Mouse (Mus musculus): ENCODE data around the gene Coq10a. TPM values are rescaled to one million over a fixed set of nuclear protein-coding genes. Genes with fewer than 3 reads are reported as not detected.

Gene Coq10a
- polyA plus RNA-seq, 1 experiment: 18.7 TPM

DNA sequence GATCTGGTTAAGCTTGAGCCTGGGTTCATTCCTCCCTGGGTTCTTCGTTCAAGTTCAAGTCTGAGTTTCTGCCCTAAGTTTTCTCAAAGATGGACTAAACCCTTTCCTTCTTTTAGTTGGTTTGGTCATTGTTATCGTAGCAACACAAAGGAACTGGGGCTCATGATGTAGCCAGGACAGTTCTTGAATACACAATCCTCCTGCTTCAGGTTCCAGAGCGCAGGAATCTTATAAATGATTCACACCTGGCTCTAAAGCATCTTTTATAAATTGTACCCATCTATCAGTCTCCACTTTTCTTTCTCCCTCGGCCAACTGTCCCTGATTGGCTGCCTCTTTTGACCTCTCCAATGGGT is 7.3 kb upstream of the Coq10a start:
- Histone ChIP-seq H3K27me3 (ENCODE audit: control insufficient read depth, insufficient read depth, low read length, poor library complexity, severe bottlenecking) (no peaks in the 10 kb centered on the region), H3K9ac (ENCODE audit: low read depth, poor library complexity, severe bottlenecking) (peak overlapping the region; percentile 99; the same call in 1 of the 2 replicates), H3K4me3 (ENCODE audit: low read depth, low read length) (peak overlapping the region; percentile 81), H3K36me3 (ENCODE audit: control insufficient read depth, insufficient read depth, low read length, poor library complexity, severe bottlenecking) (peaks cover 4% of the 10 kb centered on the region; the same call in 1 of the 2 replicates), H3K9me3 (replicated peaks; ENCODE audit: control insufficient read depth, insufficient read depth, low read length, poor library complexity, severe bottlenecking) (no peaks in the 10 kb centered on the region), H3K4me1 (ENCODE audit: control insufficient read depth, insufficient read depth, low read length) (no peaks in the 10 kb centered on the region), H3K27ac (ENCODE audit: insufficient read depth, low read length) (peak overlapping the region; percentile 27)
- no peak for TF ChIP-seq POLR2A (IDR thresholded peaks at IDR 0.05; ENCODE audit: insufficient read depth, low read length)

DNA sequence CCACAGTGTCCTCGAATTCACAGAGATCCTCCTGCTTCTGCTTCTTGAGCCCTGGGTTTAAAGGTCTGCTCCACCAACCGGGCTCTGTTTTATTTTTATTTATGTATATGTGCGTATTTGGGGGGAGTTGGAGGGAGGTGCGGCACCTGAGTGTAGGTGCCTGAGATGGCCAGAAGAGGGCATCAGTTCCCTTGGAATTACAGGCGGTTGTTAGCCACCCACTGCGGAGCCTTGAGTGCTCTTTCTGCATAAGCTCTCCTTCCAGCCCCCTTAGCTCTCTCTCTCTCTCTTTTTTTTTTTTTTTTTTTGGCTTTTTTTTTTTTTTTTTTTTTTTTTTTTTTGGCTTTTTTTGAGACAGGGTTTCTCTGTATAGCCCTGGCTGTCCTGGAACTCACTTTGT is 5.6 kb upstream of the Coq10a start:
- H3K36me3 ChIP-seq (ENCODE audit: control insufficient read depth, insufficient read depth, low read length, poor library complexity, severe bottlenecking): peaks cover under 1% of the 10 kb centered on the region; the same call in 1 of the 2 replicates

DNA sequence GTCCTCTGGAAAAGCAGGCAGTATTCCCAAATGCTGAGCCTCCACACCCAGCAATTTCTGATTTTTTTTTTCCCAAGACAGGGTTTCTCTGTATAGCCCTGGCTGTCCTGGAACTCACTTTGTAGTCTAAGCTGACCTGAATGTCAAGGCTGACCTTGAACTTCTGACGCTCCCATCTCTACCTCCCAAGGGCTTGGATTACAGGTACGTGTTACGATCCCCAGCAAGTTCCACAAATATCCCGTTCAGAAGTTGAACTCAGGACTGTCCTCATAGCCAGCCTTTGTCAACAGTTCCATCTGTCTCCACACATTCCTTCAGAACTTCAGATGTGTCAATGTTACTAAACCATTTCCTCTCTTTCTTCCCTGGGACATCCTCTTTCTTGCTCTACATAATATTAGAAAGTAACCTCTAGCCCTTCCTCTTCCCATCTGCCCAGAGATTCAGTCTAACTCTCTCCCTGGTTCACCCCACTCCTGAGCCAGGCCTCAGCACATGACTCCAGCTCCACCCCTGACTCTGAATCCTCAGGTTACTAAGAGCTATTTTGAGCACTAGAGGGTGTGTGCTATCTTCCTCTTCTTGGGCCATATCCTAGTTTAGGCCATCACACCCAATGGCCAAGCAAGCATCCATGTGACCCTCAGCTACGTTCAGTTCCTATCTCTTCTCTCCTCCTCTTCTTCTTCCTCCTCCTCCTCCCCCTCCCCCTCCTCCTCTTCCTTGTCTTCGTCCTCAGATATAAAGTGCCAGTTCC is 4.4 kb upstream of the Coq10a start:
- Histone ChIP-seq H3K9me3 (replicated peaks; ENCODE audit: control insufficient read depth, insufficient read depth, low read length, poor library complexity, severe bottlenecking) (no peaks in the 10 kb centered on the region), H3K36me3 (ENCODE audit: control insufficient read depth, insufficient read depth, low read length, poor library complexity, severe bottlenecking) (no peaks in the 10 kb centered on the region), H3K9ac (ENCODE audit: low read depth, poor library complexity, severe bottlenecking) (no peak overlapping the region), H3K27ac (ENCODE audit: insufficient read depth, low read length) (peak overlapping the region; percentile 78), H3K27me3 (ENCODE audit: control insufficient read depth, insufficient read depth, low read length, poor library complexity, severe bottlenecking) (no peaks in the 10 kb centered on the region), H3K4me3 (ENCODE audit: low read depth, low read length) (no peak overlapping the region), H3K4me1 (ENCODE audit: control insufficient read depth, insufficient read depth, low read length) (no peaks in the 10 kb centered on the region)
- TF ChIP-seq CTCF (IDR thresholded peaks at IDR 0.05; ENCODE audit: low read depth, low read length): no peak
- no peak for TF ChIP-seq POLR2A (IDR thresholded peaks at IDR 0.05; ENCODE audit: insufficient read depth, low read length)
- no peak; the same call in 1 of the 2 replicates for TF ChIP-seq EP300 (IDR thresholded peaks at IDR 0.05; ENCODE audit: insufficient read depth, low read depth, low read length)

More for the DNA sequence above, 5.6 kb upstream of the Coq10a start:
- H3K27me3 ChIP-seq (ENCODE audit: control insufficient read depth, insufficient read depth, low read length, poor library complexity, severe bottlenecking): no peaks in the 10 kb centered on the region
- no peak overlapping the region for H3K27ac ChIP-seq (ENCODE audit: insufficient read depth, low read length)
- no peak overlapping the region for H3K4me3 ChIP-seq (ENCODE audit: low read depth, low read length)
- no peaks in the 10 kb centered on the region for H3K4me1 ChIP-seq (ENCODE audit: control insufficient read depth, insufficient read depth, low read length)
- H3K9ac ChIP-seq (ENCODE audit: low read depth, poor library complexity, severe bottlenecking): no peak overlapping the region
- no peaks in the 10 kb centered on the region for H3K9me3 ChIP-seq (replicated peaks; ENCODE audit: control insufficient read depth, insufficient read depth, low read length, poor library complexity, severe bottlenecking)
- TF ChIP-seq EP300 (IDR thresholded peaks at IDR 0.05; ENCODE audit: insufficient read depth, low read depth, low read length) (0 out of 2 replicates have a peak, but pooled peaks have one; percentile 60), POLR2A (IDR thresholded peaks at IDR 0.05; ENCODE audit: insufficient read depth, low read length) (no peak), CTCF (IDR thresholded peaks at IDR 0.05; ENCODE audit: low read depth, low read length) (peak; percentile 83)

DNA sequence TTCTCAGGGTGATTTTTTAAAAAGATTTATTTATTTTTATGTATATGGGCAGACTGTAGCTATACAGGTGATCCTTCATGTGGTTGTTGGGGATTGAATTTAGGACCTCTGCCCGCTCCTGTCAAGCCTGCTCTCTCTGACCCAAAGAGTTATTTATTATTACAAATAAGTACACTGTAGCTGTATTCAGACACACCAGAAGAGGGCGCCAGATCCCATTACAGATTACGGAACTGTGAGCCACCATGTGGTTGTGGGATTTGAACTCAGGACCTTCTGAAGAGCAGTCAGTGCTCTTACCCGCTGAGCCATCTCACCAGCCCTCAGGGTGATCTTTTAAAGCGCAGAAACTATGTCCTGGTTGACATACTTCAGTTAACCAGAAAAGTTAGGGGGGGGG is 3.3 kb upstream of the Coq10a start:
- Histone ChIP-seq H3K9me3 (replicated peaks; ENCODE audit: control insufficient read depth, insufficient read depth, low read length, poor library complexity, severe bottlenecking) (no peaks in the 10 kb centered on the region), H3K27me3 (ENCODE audit: control insufficient read depth, insufficient read depth, low read length, poor library complexity, severe bottlenecking) (no peaks in the 10 kb centered on the region), H3K9ac (ENCODE audit: low read depth, poor library complexity, severe bottlenecking) (no peak overlapping the region), H3K27ac (ENCODE audit: insufficient read depth, low read length) (no peak overlapping the region), H3K36me3 (ENCODE audit: control insufficient read depth, insufficient read depth, low read length, poor library complexity, severe bottlenecking) (no peaks in the 10 kb centered on the region), H3K4me3 (ENCODE audit: low read depth, low read length) (no peak overlapping the region), H3K4me1 (ENCODE audit: control insufficient read depth, insufficient read depth, low read length) (no peaks in the 10 kb centered on the region)
- no peak for TF ChIP-seq POLR2A (IDR thresholded peaks at IDR 0.05; ENCODE audit: insufficient read depth, low read length)
- TF ChIP-seq CTCF (IDR thresholded peaks at IDR 0.05; ENCODE audit: low read depth, low read length): no peak
- TF ChIP-seq EP300 (IDR thresholded peaks at IDR 0.05; ENCODE audit: insufficient read depth, low read depth, low read length): no peak

DNA sequence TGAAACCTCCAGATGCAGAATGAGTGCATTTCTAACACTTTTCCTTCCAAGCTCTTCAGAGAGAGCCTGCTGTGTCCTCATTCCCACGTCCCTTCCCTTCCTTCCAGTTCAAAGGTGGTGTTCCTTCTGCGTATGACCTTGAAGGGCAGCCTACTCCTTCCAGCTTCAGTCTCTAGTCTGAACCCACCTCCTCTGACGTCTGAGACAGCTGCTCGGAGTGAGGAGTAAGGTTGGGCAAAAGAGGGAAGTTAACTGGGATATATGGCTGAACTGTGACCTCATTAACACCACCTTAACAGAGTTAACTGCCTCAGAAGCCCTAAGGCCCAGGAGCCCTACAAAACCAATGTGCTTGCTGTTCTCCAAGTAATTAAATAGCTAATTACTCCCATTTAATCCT is 1.8 kb upstream of the Coq10a start:
- Histone ChIP-seq H3K27me3 (ENCODE audit: control insufficient read depth, insufficient read depth, low read length, poor library complexity, severe bottlenecking) (no peaks in the 10 kb centered on the region), H3K9ac (ENCODE audit: low read depth, poor library complexity, severe bottlenecking) (no peak overlapping the region), H3K9me3 (replicated peaks; ENCODE audit: control insufficient read depth, insufficient read depth, low read length, poor library complexity, severe bottlenecking) (no peaks in the 10 kb centered on the region), H3K4me1 (ENCODE audit: control insufficient read depth, insufficient read depth, low read length) (no peaks in the 10 kb centered on the region), H3K4me3 (ENCODE audit: low read depth, low read length) (no peak overlapping the region), H3K27ac (ENCODE audit: insufficient read depth, low read length) (peak overlapping the region; percentile 47; the same call in 1 of the 2 replicates), H3K36me3 (ENCODE audit: control insufficient read depth, insufficient read depth, low read length, poor library complexity, severe bottlenecking) (no peaks in the 10 kb centered on the region)
- TF ChIP-seq EP300 (IDR thresholded peaks at IDR 0.05; ENCODE audit: insufficient read depth, low read depth, low read length): no peak
- no peak for TF ChIP-seq CTCF (IDR thresholded peaks at IDR 0.05; ENCODE audit: low read depth, low read length)
- TF ChIP-seq POLR2A (IDR thresholded peaks at IDR 0.05; ENCODE audit: insufficient read depth, low read length): no peak

DNA sequence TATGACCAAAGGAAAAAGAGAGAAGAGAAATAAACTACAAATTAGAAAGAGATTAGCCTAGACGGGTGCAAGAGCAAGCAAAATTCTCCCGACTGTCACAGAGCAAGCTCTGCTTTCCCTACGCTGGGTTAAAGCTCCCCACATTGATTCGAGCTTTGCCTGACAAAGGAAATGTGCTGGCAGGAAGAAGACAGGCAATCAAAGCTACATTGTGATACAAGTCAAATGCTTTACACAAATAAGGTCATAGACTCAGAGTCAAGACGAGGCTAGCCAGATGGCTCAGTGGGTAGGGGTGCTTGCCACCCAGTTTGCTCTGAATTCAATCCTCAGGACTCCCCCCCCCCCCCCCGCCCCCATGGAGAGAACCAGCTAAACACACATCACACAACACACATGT is 1.2 kb upstream of the Coq10a start:
- Histone ChIP-seq H3K27me3 (ENCODE audit: control insufficient read depth, insufficient read depth, low read length, poor library complexity, severe bottlenecking) (no peaks in the 10 kb centered on the region), H3K4me3 (ENCODE audit: low read depth, low read length) (no peak overlapping the region), H3K9ac (ENCODE audit: low read depth, poor library complexity, severe bottlenecking) (no peak overlapping the region), H3K36me3 (ENCODE audit: control insufficient read depth, insufficient read depth, low read length, poor library complexity, severe bottlenecking) (no peaks in the 10 kb centered on the region; the same call in 1 of the 2 replicates), H3K4me1 (ENCODE audit: control insufficient read depth, insufficient read depth, low read length) (no peaks in the 10 kb centered on the region), H3K27ac (ENCODE audit: insufficient read depth, low read length) (no peak overlapping the region), H3K9me3 (replicated peaks; ENCODE audit: control insufficient read depth, insufficient read depth, low read length, poor library complexity, severe bottlenecking) (no peaks in the 10 kb centered on the region)
- no peak for TF ChIP-seq POLR2A (IDR thresholded peaks at IDR 0.05; ENCODE audit: insufficient read depth, low read length)
- 0 out of 2 replicates have a peak, but pooled peaks have one; percentile 24 for TF ChIP-seq EP300 (IDR thresholded peaks at IDR 0.05; ENCODE audit: insufficient read depth, low read depth, low read length)
